Mouse (Mus musculus): Measurements from ENCODE around the gene Nr6a1. TPM values are rescaled to one million over a fixed set of nuclear protein-coding genes. Genes with fewer than 3 reads are reported as not detected.

Gene Nr6a1
- polyA plus RNA-seq, 1 experiment from 2014 or later = 0.84 TPM

GRCm38 (mm10) chr2:38720661-38721060, 206.8 kb downstream of the Nr6a1 start:
- WGBS = 30% methylated on average over 2 of the region's 2 CpGs
- H3K4me1 ChIP-seq (ENCODE audit: control insufficient read depth, insufficient read depth, low read length) = no peaks in the 10 kb centered on the region
- ATAC-seq = peak; percentile 49

GRCm38 (mm10) chr2:38719354-38719753, 208.1 kb downstream of the Nr6a1 start:
- no peak overlapping the region for H3K4me3 ChIP-seq (ENCODE audit: low read depth, low read length)
- H3K4me1 ChIP-seq (ENCODE audit: control insufficient read depth, insufficient read depth, low read length) = no peaks in the 10 kb centered on the region
- no peaks in the 10 kb centered on the region for H3K9me3 ChIP-seq (replicated peaks; ENCODE audit: control insufficient read depth, low read length, poor library complexity, severe bottlenecking)
- no peak overlapping the region for H3K9ac ChIP-seq (ENCODE audit: low read depth, low read length)
- H3K27me3 ChIP-seq (ENCODE audit: control insufficient read depth, insufficient read depth, low read depth, low read length) = 0 out of 2 replicates have a peak, but pooled peaks cover 5% of the 10 kb centered on the region
- H3K4me2 ChIP-seq (ENCODE audit: low read length) = no peak overlapping the region
- WGBS = 88% methylated on average over 6 of the region's 6 CpGs
- no peak overlapping the region for H3K27ac ChIP-seq (ENCODE audit: low read length)
- no peak for ATAC-seq
- H3K36me3 ChIP-seq (ENCODE audit: control insufficient read depth, insufficient read depth, low read length) = no peaks in the 10 kb centered on the region

More at GRCm38 (mm10) chr2:38720661-38721060, 206.8 kb downstream of the Nr6a1 start:
- H3K27ac ChIP-seq (ENCODE audit: low read length) = no peak overlapping the region
- no peak overlapping the region for H3K9ac ChIP-seq (ENCODE audit: low read depth, low read length)
- H3K4me2 ChIP-seq (ENCODE audit: low read length) = no peak overlapping the region
- H3K27me3 ChIP-seq (ENCODE audit: control insufficient read depth, insufficient read depth, low read depth, low read length) = 0 out of 2 replicates have a peak, but pooled peaks cover 3% of the 10 kb centered on the region
- H3K9me3 ChIP-seq (replicated peaks; ENCODE audit: control insufficient read depth, low read length, poor library complexity, severe bottlenecking) = no peaks in the 10 kb centered on the region
- no peaks in the 10 kb centered on the region for H3K36me3 ChIP-seq (ENCODE audit: control insufficient read depth, insufficient read depth, low read length)
- H3K4me3 ChIP-seq (ENCODE audit: low read depth, low read length) = no peak overlapping the region

DNA sequence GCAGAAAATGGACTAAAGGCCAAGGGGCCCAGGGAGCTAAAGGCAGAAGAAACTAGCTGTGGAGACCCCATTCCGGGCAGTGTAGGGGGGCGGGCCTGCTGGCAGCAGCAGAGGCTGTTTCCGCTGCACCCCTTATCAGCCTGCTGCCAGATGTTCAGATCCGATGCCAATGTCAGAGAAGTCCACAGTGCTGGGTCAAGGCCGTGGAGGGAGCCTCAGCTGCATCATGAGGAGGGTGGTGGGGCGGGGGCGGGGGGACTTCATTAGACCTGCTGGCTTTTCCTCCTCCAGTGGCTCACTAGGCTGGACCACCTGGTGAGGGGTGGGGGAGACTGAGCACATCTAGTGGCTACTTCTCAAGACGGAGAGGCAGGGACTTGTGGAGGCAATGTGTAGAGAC, 208.8 kb downstream of the Nr6a1 start:
- no peak for ATAC-seq
- no peak overlapping the region for H3K4me3 ChIP-seq (ENCODE audit: low read depth, low read length)
- WGBS = 65% methylated on average over 8 of the region's 8 CpGs

GRCm38 (mm10) chr2:38717436-38717835, 210.1 kb downstream of the Nr6a1 start:
- WGBS = 83% methylated on average over 2 of the region's 2 CpGs
- H3K36me3 ChIP-seq (ENCODE audit: control insufficient read depth, insufficient read depth, low read length) = no peaks in the 10 kb centered on the region
- no peak for ATAC-seq
- no peak overlapping the region for H3K9ac ChIP-seq (ENCODE audit: low read depth, low read length)
- no peaks in the 10 kb centered on the region for H3K4me1 ChIP-seq (ENCODE audit: control insufficient read depth, insufficient read depth, low read length)
- no peak overlapping the region for H3K4me3 ChIP-seq (ENCODE audit: low read depth, low read length)
- no peak overlapping the region for H3K4me2 ChIP-seq (ENCODE audit: low read length)
- H3K27me3 ChIP-seq (ENCODE audit: control insufficient read depth, insufficient read depth, low read depth, low read length) = peaks cover 24% of the 10 kb centered on the region
- no peak overlapping the region for H3K27ac ChIP-seq (ENCODE audit: low read length)
- H3K9me3 ChIP-seq (replicated peaks; ENCODE audit: control insufficient read depth, low read length, poor library complexity, severe bottlenecking) = no peaks in the 10 kb centered on the region

More for the DNA sequence above, 208.8 kb downstream of the Nr6a1 start:
- no peaks in the 10 kb centered on the region for H3K36me3 ChIP-seq (ENCODE audit: control insufficient read depth, insufficient read depth, low read length)
- peaks cover 12% of the 10 kb centered on the region for H3K27me3 ChIP-seq (ENCODE audit: control insufficient read depth, insufficient read depth, low read depth, low read length)
- no peak overlapping the region for H3K4me2 ChIP-seq (ENCODE audit: low read length)
- no peak overlapping the region for H3K27ac ChIP-seq (ENCODE audit: low read length)
- H3K9me3 ChIP-seq (replicated peaks; ENCODE audit: control insufficient read depth, low read length, poor library complexity, severe bottlenecking) = no peaks in the 10 kb centered on the region
- no peak overlapping the region for H3K9ac ChIP-seq (ENCODE audit: low read depth, low read length)
- H3K4me1 ChIP-seq (ENCODE audit: control insufficient read depth, insufficient read depth, low read length) = no peaks in the 10 kb centered on the region

DNA sequence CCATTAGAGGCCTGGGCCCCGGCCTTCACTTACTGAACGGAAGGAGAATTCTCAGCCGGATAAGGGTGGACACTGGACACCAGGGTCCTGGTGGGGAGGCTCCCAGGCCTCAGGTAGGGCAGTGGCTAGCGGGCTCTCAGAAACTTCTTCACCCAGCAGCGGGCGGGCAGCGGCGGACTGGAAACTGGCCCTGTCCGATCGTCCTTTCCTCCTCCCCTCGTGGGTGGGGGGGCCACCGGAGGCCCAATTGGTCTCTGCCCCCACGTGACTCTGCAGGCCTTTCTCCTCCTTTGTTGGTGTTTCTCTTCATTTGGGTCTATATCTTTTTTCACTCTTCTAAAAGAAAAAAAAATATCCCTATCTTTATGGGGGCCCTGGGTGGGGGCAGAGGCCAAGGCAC, 213.2 kb downstream of the Nr6a1 start, which contains the start of gene Nr5a1:
Gene Nr5a1 (minus strand): TSS at position 219 of the 400 bp plus-strand sequence.
- no peak within 1 kb of the TSS for H3K9ac ChIP-seq (ENCODE audit: low read depth, low read length)
- H3K4me2 ChIP-seq (ENCODE audit: low read length) = no peak within 1 kb of the TSS
- no peak within 1 kb of the TSS for H3K27ac ChIP-seq (ENCODE audit: low read length)
- no peaks in the 10 kb centered on the region for H3K9me3 ChIP-seq (replicated peaks; ENCODE audit: control insufficient read depth, low read length, poor library complexity, severe bottlenecking)
- ATAC-seq = no peak
- H3K27me3 ChIP-seq (ENCODE audit: control insufficient read depth, insufficient read depth, low read depth, low read length) = peaks cover 34% of the 10 kb centered on the region
- H3K4me3 ChIP-seq (ENCODE audit: low read depth, low read length) = no peak within 1 kb of the TSS
- peaks cover 15% of the 10 kb centered on the region for H3K4me1 ChIP-seq (ENCODE audit: control insufficient read depth, insufficient read depth, low read length)
- no peaks in the 10 kb centered on the region for H3K36me3 ChIP-seq (ENCODE audit: control insufficient read depth, insufficient read depth, low read length)
- 90% methylated on average over 13 of the region's 13 CpGs for WGBS

DNA sequence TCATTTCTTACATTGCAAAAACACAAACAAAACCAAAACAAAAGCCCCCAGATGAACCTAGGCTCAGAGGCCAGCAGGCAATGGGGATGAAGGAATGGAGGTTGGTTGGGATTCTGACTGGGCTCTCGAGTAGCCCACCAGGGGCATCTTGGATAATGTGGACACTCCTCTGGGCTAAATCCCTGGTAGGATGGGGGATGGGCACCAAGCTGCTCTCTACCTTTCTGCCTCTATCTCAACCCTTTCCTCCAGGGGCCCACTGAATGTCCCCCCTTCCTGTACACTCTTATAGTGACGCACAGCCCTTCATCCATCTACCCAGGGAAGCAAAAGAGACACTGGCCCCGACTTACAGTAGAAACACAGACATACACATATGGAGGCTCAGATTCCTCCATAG, 213.9 kb downstream of the Nr6a1 start:
- H3K9me3 ChIP-seq (replicated peaks; ENCODE audit: control insufficient read depth, low read length, poor library complexity, severe bottlenecking) = no peaks in the 10 kb centered on the region
- H3K27ac ChIP-seq (ENCODE audit: low read length) = no peak overlapping the region
- no peak overlapping the region for H3K4me3 ChIP-seq (ENCODE audit: low read depth, low read length)
- no peak overlapping the region for H3K9ac ChIP-seq (ENCODE audit: low read depth, low read length)
- H3K27me3 ChIP-seq (ENCODE audit: control insufficient read depth, insufficient read depth, low read depth, low read length) = peaks cover 41% of the 10 kb centered on the region
- no peaks in the 10 kb centered on the region for H3K36me3 ChIP-seq (ENCODE audit: control insufficient read depth, insufficient read depth, low read length)
- ATAC-seq = no peak
- 76% methylated on average over 3 of the region's 3 CpGs for WGBS
- no peak overlapping the region for H3K4me2 ChIP-seq (ENCODE audit: low read length)
- peaks cover 15% of the 10 kb centered on the region for H3K4me1 ChIP-seq (ENCODE audit: control insufficient read depth, insufficient read depth, low read length)

DNA sequence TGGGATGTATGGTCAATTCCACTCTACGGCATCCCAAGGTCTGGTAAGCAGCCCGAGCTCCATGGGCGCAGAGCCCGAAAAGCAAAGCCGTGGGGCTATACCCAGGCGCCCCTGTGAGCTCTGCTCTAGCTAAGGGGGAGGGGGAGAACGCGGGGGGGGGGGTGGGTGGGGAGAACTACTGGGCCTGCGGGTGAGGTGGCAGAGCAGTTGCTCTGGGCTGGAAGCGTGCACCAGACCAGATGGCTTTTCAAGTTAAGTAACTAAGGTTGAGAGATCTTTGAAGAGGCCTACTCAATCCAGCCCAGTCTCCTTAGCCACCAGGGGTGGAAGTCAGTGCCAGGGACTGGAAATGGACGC, 214.7 kb downstream of the Nr6a1 start:
- Histone ChIP-seq H3K4me2 (ENCODE audit: low read length) (no peak overlapping the region), H3K36me3 (ENCODE audit: control insufficient read depth, insufficient read depth, low read length) (no peaks in the 10 kb centered on the region), H3K27me3 (ENCODE audit: control insufficient read depth, insufficient read depth, low read depth, low read length) (peaks cover 49% of the 10 kb centered on the region), H3K9me3 (replicated peaks; ENCODE audit: control insufficient read depth, low read length, poor library complexity, severe bottlenecking) (no peaks in the 10 kb centered on the region), H3K9ac (ENCODE audit: low read depth, low read length) (no peak overlapping the region), H3K4me3 (ENCODE audit: low read depth, low read length) (no peak overlapping the region), H3K27ac (ENCODE audit: low read length) (no peak overlapping the region), H3K4me1 (ENCODE audit: control insufficient read depth, insufficient read depth, low read length) (peaks cover 15% of the 10 kb centered on the region)
- ATAC-seq = no peak
- WGBS = 25% methylated on average over 6 of the region's 11 CpGs

- peak; percentile 30; the same call in 1 of the 2 replicates for ATAC-seq
- peaks cover 55% of the 10 kb centered on the region for H3K27me3 ChIP-seq (ENCODE audit: control insufficient read depth, insufficient read depth, low read depth, low read length)
Measured at GRCm38 (mm10) chr2:38712076-38712768, 215.3 kb downstream of the Nr6a1 start.

DNA sequence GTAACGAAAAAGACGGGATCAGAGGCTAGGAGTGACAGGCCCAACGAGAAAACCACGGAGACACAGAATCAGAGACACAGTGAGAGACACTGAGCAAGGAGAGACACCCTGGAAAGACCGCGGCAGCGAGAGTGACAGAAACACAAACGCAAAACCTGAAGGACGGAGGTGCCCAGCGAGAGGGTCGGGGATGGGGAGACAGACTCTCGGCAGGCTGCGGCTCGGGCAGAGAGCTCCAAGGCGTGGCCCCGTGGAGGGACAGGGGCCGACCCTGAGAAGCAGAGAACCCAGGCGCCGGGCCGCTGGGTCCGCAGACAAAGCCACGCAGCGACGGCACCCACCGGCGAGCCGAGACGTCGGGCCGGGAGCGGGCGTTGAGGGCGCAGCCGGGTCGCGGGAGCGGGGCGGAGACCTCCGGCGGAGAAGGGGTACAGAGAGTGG, 216.0 kb downstream of the Nr6a1 start:
- ATAC-seq = no peak
- Histone ChIP-seq H3K4me1 (ENCODE audit: control insufficient read depth, insufficient read depth, low read length) (peaks cover 15% of the 10 kb centered on the region), H3K9ac (ENCODE audit: low read depth, low read length) (no peak overlapping the region), H3K4me3 (ENCODE audit: low read depth, low read length) (peak overlapping the region; percentile 19), H3K27ac (ENCODE audit: low read length) (no peak overlapping the region), H3K36me3 (ENCODE audit: control insufficient read depth, insufficient read depth, low read length) (no peaks in the 10 kb centered on the region), H3K4me2 (ENCODE audit: low read length) (peak overlapping the region; percentile 48), H3K27me3 (ENCODE audit: control insufficient read depth, insufficient read depth, low read depth, low read length) (peaks cover 63% of the 10 kb centered on the region), H3K9me3 (replicated peaks; ENCODE audit: control insufficient read depth, low read length, poor library complexity, severe bottlenecking) (no peaks in the 10 kb centered on the region)
- under 1% methylated on average over 36 of the region's 40 CpGs for WGBS

More at GRCm38 (mm10) chr2:38712076-38712768, 215.3 kb downstream of the Nr6a1 start:
- H3K36me3 ChIP-seq (ENCODE audit: control insufficient read depth, insufficient read depth, low read length) = no peaks in the 10 kb centered on the region
- H3K9me3 ChIP-seq (replicated peaks; ENCODE audit: control insufficient read depth, low read length, poor library complexity, severe bottlenecking) = no peaks in the 10 kb centered on the region
- 0 out of 2 replicates have a peak overlapping the region, but pooled peaks have one; percentile 41 for H3K9ac ChIP-seq (ENCODE audit: low read depth, low read length)
- H3K27ac ChIP-seq (ENCODE audit: low read length) = no peak overlapping the region
- H3K4me3 ChIP-seq (ENCODE audit: low read depth, low read length) = peak overlapping the region; percentile 19
- peak overlapping the region; percentile 48 for H3K4me2 ChIP-seq (ENCODE audit: low read length)
- H3K4me1 ChIP-seq (ENCODE audit: control insufficient read depth, insufficient read depth, low read length) = peaks cover 15% of the 10 kb centered on the region
- WGBS = 6% methylated on average over 51 of the region's 58 CpGs
